Mouse (Mus musculus) hindlimb bud, embryonic 11.5 days (tissue): ENCODE measurements around the gene Dnajb4.
"Not testable (repeated sequence)": the region's sequence is repeated elsewhere in the genome, so short reads cannot be mapped to it uniquely, and the experiment has no call there.

Experiments
- DNase-seq: peaks from one replicate; pipeline ENCODE4 v3.0.0-alpha.2; 2012; ENCODE audit warnings: low read depth, low spot score; ENCODE audit errors: extremely low spot score

Dnajb4 gene

GRCm38 (mm10) chr3:152151725-152152482, 58.2 kb downstream of the Dnajb4 start:
- no peak for DNase-seq

GRCm38 (mm10) chr3:152149863-152150262, 60.2 kb downstream of the Dnajb4 start:
- DNase-seq: no peak

- DNase-seq: no peak
Observed at GRCm38 (mm10) chr3:152149449-152149848, 60.7 kb downstream of the Dnajb4 start.

GRCm38 (mm10) chr3:152147085-152147831, 62.8 kb downstream of the Dnajb4 start:
- DNase-seq: no peak

GRCm38 (mm10) chr3:152145186-152145585, 64.9 kb downstream of the Dnajb4 start:
- DNase-seq: no peak

- DNase-seq: no peak
Observed at GRCm38 (mm10) chr3:152142989-152143695, 67.0 kb downstream of the Dnajb4 start.

- DNase-seq: no peak
Observed at GRCm38 (mm10) chr3:152142146-152142545, 68.0 kb downstream of the Dnajb4 start.

- DNase-seq: not testable (repeated sequence)
Observed at GRCm38 (mm10) chr3:152139308-152139707, 70.8 kb downstream of the Dnajb4 start.

GRCm38 (mm10) chr3:152136106-152136505, 74.0 kb downstream of the Dnajb4 start:
- not testable (repeated sequence) for DNase-seq

GRCm38 (mm10) chr3:152133621-152134020, 76.5 kb downstream of the Dnajb4 start:
- no peak for DNase-seq

- DNase-seq: no peak
Observed at GRCm38 (mm10) chr3:152130963-152131362, 79.1 kb downstream of the Dnajb4 start.

GRCm38 (mm10) chr3:152129426-152129825, 80.7 kb downstream of the Dnajb4 start:
- DNase-seq: not testable (repeated sequence)

- DNase-seq: no peak
Observed at GRCm38 (mm10) chr3:152128631-152129030, 81.5 kb downstream of the Dnajb4 start.
